Mouse (Mus musculus) stomach, postnatal 0 days (tissue): ENCODE measurements around the gene Gltp.

ENCODE experiments used
- CTCF ChIP-seq: IDR thresholded peaks from 2 replicates; pipeline ENCODE4 v1.5.1; 2016; ENCODE audit warnings: antibody characterized with exemption, low read depth, mild to moderate bottlenecking, moderate library complexity
- EP300 ChIP-seq: optimal IDR thresholded peaks from 2 replicates; pipeline ENCODE3; 2016; ENCODE audit warnings: antibody characterized with exemption

DNA sequence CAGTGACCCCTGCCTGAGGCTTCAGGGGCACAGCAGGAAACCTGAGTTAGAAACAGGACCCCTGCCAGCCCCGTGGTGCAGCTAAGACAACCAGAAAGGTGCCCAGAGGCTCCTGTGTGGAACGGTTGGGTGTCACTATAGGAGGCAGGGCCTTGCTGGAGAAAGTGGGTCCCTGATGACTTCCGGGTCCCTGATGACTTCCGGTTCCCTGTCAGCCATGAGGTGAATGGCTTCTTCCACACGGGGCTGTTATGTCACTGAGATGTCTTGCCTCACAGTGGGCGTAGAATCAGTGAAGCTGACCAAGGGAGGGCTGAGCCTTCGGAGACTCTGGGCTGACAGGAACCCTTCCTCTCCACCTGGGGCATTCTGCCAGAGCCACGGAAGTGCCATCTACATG, 16.2 kb downstream of the Gltp start:
- TF ChIP-seq EP300 (no peak), CTCF (no peak)
